Mouse (Mus musculus) retina, embryonic 14.5 days (tissue): ENCODE measurements around the gene Phtf1.
A peak's percentile ranks its signal among the peaks of the same experiment; 100 is the strongest.

Experiments used
- DNase-seq: peaks from one replicate; pipeline ENCODE4 v3.0.0-alpha.2; 2015; ENCODE audit warnings: low spot score

The Phtf1 gene

GRCm38 (mm10) chr3:103967861-103968691, at the start of gene Phtf1:
TSS of gene Phtf1 (plus strand) at chr3:103968110.
- peak; percentile 88 for DNase-seq

GRCm38 (mm10) chr3:103920094-103920493, 47.8 kb upstream of the Phtf1 start:
- no peak for DNase-seq

GRCm38 (mm10) chr3:103925302-103925701, 42.6 kb upstream of the Phtf1 start:
- DNase-seq, result no peak

GRCm38 (mm10) chr3:103927511-103927910, 40.4 kb upstream of the Phtf1 start:
- DNase-seq, result peak; percentile 46

- DNase-seq, result no peak
Observed at GRCm38 (mm10) chr3:103944794-103945562, 22.9 kb upstream of the Phtf1 start.

- no peak for DNase-seq
Observed at GRCm38 (mm10) chr3:103948666-103949065, 19.2 kb upstream of the Phtf1 start.

GRCm38 (mm10) chr3:103960622-103961021, 7.3 kb upstream of the Phtf1 start:
- DNase-seq, result no peak

GRCm38 (mm10) chr3:103967231-103967630, 679 bp upstream of the Phtf1 start:
- no peak for DNase-seq

- peak; percentile 70 for DNase-seq
Observed at GRCm38 (mm10) chr3:103968701-103969100, 791 bp downstream of the Phtf1 start.

GRCm38 (mm10) chr3:103971157-103971556, 3.2 kb downstream of the Phtf1 start:
- no peak for DNase-seq

GRCm38 (mm10) chr3:103984556-103984955, 16.6 kb downstream of the Phtf1 start:
- no peak for DNase-seq

- DNase-seq, result no peak
Observed at GRCm38 (mm10) chr3:103985194-103985593, 17.3 kb downstream of the Phtf1 start.

GRCm38 (mm10) chr3:103987831-103988432, 20.0 kb downstream of the Phtf1 start:
- no peak for DNase-seq

- DNase-seq, result no peak
Observed at GRCm38 (mm10) chr3:103989352-103989751, 21.4 kb downstream of the Phtf1 start.

GRCm38 (mm10) chr3:103991271-103991670, 23.4 kb downstream of the Phtf1 start:
- DNase-seq, result no peak

- DNase-seq, result no peak
Observed at GRCm38 (mm10) chr3:103998724-103999123, 30.8 kb downstream of the Phtf1 start.

- DNase-seq, result no peak
Observed at GRCm38 (mm10) chr3:104006896-104007466, 39.1 kb downstream of the Phtf1 start.

- no peak for DNase-seq
Observed at GRCm38 (mm10) chr3:104007479-104007878, 39.6 kb downstream of the Phtf1 start.

GRCm38 (mm10) chr3:104009924-104010662, 42.2 kb downstream of the Phtf1 start:
- peak; percentile 17 for DNase-seq

GRCm38 (mm10) chr3:104011972-104012371, 44.1 kb downstream of the Phtf1 start:
- DNase-seq, result no peak

- peak; percentile 13 for DNase-seq
Observed at GRCm38 (mm10) chr3:104017931-104018330, 50.0 kb downstream of the Phtf1 start.

GRCm38 (mm10) chr3:104019453-104019852, 51.5 kb downstream of the Phtf1 start:
- peak; percentile 55 for DNase-seq
